Comparison of ENCODE assay signal across 18 mouse cellular contexts in the genomic region with DNA sequence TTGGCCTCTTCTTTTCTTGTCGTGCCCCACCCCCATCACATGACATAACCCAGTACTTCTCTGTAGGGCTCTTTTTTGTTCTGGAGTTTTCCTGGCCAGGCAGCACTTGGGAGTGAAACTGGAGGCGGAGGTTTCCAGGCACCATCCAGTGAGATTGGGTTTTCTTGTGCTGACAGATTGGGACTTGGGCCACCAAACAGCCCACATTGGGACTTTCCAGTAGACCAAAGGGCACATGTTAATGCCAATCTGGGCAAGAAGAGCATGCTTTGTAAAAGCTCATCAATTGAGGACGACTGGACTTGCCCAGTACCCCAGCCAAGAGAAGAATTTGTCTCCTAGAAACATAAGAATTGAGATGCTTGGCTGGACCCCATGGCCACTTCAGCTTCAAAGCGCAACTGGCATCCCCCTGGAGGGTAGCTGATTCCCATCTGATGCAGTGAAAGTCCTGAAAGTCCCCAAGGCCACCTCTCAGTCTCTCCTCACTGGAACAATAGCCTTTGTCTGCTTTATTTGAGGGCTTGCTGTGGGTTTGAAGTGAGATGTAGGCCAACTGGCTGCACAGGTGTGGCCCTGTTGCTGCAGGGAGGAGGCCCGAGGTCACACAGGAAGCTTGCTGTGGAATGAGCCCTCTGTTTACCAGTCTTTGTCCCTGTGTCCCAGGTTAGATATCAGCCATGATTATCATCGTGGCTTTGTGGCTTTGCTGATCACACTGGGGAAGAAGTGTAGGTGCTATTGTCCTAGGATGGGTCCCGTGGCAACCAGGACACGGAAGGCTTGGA. TPM values are rescaled to one million over a fixed set of nuclear protein-coding genes. Genes with fewer than 3 reads are reported as not detected.
DNase-seq lines count a peak whose midpoint lies in the region; ATAC-seq lines count a peak whose summit lies in the region.
"Had no signal": no experiment of that assay in that cellular context is flagged by ENCODE, and none has a peak within 500 bp of the region (broad histone marks: within the 10 kb centered on the region; RNA-seq: fewer than 3 reads in every experiment).

No protein-coding gene starts in this region.

- DNase-seq in adrenal gland, postnatal 14 days = peak; percentile 16
- no peak for DNase-seq in adrenal gland, postnatal 25 days
- peak; percentile 32 for DNase-seq in layer of hippocampus, adult 9-11 months
- no peak for DNase-seq in layer of hippocampus, postnatal 25 days (ENCODE audit: extremely low spot score in 1 of 2, low spot score in 1 of 2)
- DNase-seq in Muller cell, postnatal 12 days (ENCODE audit: inconsistent ontology term) = peak; percentile 86
- DNase-seq in thymus, postnatal 10 days (ENCODE audit: low spot score in 2 of 2) = peak; percentile 44 to 51
- no peak for DNase-seq in gastrocnemius, postnatal 25 days
- DNase-seq: adrenal gland, adult 2 months; cerebellum, adult 11 months; cerebellum, postnatal 36 days; gastrocnemius, adult 2 months; heart, adult 18-20 months; midbrain, embryonic 14.5 days had no signal

- no peak for ATAC-seq in activated CD4-positive, CD25-positive, alpha-beta regulatory T cell, adult 4 months
- ATAC-seq: CD4-positive, CD25-positive, alpha-beta regulatory T cell, adult 4 months; forebrain, embryonic 14.5 days had no signal

RNA-seq across cellular contexts. Expression of gene Tpbgl, which starts 22.8 kb away (rescaled TPM):
- 14.7 and 16.5 TPM in 2 replicates for total RNA-seq in adrenal gland, postnatal 14 days (2021)
- total RNA-seq in adrenal gland, postnatal 25 days (2021) = 16.6 and 23.2 TPM in 2 replicates
- total RNA-seq in layer of hippocampus, postnatal 25 days (2021) = 1 to 10 TPM; 6.1 TPM
- under 1 TPM in 1 of 2 experiments, not detected in 1; 0.25 TPM for polyA plus RNA-seq in activated CD4-positive, CD25-positive, alpha-beta regulatory T cell, adult 4 months (2017; shearing (Covaris generic))
- 10 to 100 TPM; 42.5 to 46.1 TPM for total RNA-seq in gastrocnemius, postnatal 25 days (2021)
- total RNA-seq: hematopoietic stem cell, adult 5-6 weeks had no signal
- polyA plus RNA-seq: G1E had no signal

Comparison
In these comparisons a context has a peak if more than half of its experiments do, and no peak if none do; other contexts are left out.
1. DNase-seq: peak in adrenal gland, postnatal 14 days (single experiment), layer of hippocampus, adult 9-11 months (single experiment), Muller cell, postnatal 12 days (single experiment) and thymus, postnatal 10 days (2 of 2); none in adrenal gland, postnatal 25 days (single experiment), layer of hippocampus, postnatal 25 days (0 of 2) and gastrocnemius, postnatal 25 days (single experiment).